Mouse (Mus musculus) cerebellum, adult 11 months (tissue): Measurements from ENCODE around the gene Upp2.
A peak's percentile ranks its signal among the peaks of the same experiment; 100 is the strongest.

Experiments used
- DNase-seq: peaks from one replicate; pipeline ENCODE4 v3.0.0; 2022

Upp2 gene

GRCm38 (mm10) chr2:58552296-58552695 lies 14.8 kb upstream of the Upp2 start:
- no peak for DNase-seq

GRCm38 (mm10) chr2:58557045-58557845 lies 9.9 kb upstream of the Upp2 start:
- no peak for DNase-seq

- no peak for DNase-seq
Observed at GRCm38 (mm10) chr2:58562137-58562536, 5.0 kb upstream of the Upp2 start.

- peak; percentile 51 for DNase-seq
Observed at GRCm38 (mm10) chr2:58565267-58565666, 1.8 kb upstream of the Upp2 start.

DNA sequence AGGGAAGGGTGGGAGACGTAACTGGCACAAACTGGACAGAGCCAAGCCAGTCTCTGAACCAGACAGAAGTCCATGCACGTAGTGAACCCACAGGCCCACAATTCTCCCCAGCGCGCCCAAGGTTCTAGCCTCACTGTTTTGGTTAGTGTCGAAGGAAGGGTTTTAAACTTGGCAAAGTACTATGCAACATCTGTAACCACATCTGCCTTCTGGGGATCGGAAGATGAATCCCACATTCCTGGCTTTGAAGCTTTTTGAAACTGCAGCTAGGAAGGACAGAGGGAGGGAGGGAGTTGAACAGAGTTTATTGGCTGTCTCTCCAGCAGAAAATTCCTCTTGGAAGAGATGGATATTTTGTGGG lies 1.1 kb upstream of the Upp2 start:
- peak; percentile 30 for DNase-seq

DNA sequence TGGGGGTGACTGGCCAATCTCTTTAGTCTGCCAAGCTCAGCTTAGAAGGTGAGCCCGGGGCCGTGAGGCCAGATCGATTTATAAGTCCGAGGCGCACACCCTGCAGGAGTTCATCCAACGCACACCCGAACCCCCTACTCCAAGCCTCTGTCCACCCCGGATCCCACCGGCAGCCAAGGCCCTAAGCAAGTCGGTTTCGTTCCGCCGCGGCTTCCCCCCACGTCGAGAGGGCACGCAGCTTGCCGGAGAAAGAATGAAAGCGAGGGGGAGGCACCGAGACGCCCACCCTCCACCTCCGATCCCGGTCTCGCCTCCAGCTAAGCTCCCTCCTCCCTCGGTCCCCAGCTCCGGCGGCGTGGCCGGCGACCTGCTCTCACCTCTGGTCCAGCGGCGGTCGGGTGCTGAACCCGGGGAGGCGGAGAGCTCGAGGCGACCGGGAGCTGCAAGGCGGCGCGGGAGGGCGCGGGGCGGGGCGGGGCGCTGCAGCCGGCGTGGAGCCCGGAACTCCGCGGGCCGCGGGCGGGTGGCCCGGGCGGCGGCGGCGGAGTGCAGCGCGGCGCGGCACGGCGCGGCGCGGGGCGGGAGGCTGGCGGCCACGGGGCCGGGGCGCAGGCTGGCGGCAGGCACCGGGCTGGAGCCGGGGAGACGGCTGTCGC lies 560 bp upstream of the Upp2 start:
- DNase-seq: peak; percentile 64

GRCm38 (mm10) chr2:58567866-58568719 lies 995 bp downstream of the Upp2 start:
- DNase-seq: peak; percentile 26

DNA sequence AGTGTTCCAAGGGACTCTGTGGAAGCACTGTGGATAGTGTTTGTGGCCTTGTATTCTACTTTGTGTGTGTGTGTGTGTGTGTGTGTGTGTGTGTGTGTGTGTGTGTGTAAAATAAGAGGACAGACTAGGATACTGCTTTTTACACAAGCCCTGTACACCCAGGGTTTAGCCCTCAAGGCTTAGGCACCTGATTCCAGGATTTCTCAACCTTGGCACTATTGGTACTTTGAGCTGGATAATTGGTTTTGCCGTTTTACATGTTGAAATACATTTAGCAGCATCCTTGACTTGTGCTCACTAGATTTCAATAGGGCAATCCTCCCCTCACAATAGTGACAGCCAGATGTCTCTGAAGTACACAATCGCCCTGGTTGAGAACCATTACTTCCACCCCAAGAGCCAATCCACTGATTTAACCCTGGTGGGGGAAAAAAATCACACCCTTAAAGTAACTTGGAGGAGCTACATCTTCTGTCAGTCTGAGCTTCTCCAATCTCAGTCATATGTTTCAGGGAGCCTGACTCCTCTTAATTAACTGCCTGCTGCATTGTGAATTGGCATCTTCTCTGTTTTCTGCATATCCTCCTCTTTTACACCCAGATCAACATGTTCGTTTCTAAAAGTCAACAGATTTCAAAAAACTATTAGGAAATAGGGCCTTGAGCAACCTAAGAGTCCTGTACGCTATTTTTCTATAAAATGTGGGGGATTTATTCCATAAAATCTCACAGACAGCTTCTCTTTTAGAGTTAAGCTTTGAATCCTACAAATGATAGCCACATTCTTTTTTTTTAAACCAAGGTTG lies 1.9 kb downstream of the Upp2 start:
- no peak for DNase-seq

- no peak for DNase-seq
Observed at GRCm38 (mm10) chr2:58574167-58574566, 7.1 kb downstream of the Upp2 start.

DNA sequence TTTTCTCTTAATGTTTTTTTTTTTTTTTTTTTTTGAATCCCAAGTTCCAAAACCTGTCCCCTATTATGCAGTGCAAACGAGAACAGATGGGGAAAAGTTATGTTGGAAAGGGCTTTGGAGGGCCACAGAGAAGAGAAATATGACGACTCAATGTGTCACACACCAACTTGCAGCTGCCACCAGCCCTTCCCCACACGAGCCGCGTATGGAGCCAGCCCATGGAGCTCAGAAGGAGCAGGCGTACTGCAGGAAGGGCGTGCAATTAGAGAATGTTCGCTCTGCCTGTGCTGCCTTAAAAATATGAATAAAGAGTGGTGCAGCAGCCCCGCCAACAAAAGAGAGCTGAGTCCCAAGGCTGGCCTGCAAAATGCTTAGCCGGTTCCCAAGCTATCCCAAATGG lies 19.2 kb downstream of the Upp2 start:
- DNase-seq: no peak

GRCm38 (mm10) chr2:58589637-58590036 lies 22.5 kb downstream of the Upp2 start:
- DNase-seq: no peak

GRCm38 (mm10) chr2:58590055-58590454 lies 23.0 kb downstream of the Upp2 start:
- DNase-seq: no peak

GRCm38 (mm10) chr2:58595350-58595749 lies 28.3 kb downstream of the Upp2 start:
- no peak for DNase-seq

DNA sequence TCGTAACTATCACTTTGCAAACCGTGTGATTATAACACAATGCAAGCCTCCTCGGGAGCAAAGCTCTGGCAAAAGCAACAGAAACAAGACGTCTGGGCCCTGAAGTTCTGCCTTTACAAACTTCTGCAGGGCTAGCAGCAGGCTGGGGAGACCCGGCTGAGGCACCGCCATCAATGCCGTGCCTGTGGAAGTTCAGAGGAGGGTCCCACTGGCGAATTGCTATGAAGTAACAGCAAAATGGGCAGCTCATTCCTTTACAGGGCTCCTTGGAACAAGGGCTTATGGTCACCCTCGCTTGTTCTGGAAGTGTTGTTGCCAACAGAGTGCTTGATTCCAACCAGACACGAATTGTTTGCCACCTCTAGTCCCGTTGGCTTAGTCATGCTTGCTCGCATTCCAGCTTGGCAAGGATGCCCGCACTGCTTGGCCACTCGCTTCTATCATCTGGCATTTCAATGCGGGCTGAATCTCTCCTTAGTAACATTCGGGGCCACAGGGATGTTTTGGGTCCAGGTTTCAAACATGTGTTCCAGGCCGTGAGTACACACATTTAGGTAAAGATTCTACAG lies 29.8 kb downstream of the Upp2 start:
- DNase-seq: peak; percentile 73

GRCm38 (mm10) chr2:58597556-58597955 lies 30.5 kb downstream of the Upp2 start:
- DNase-seq: no peak

DNA sequence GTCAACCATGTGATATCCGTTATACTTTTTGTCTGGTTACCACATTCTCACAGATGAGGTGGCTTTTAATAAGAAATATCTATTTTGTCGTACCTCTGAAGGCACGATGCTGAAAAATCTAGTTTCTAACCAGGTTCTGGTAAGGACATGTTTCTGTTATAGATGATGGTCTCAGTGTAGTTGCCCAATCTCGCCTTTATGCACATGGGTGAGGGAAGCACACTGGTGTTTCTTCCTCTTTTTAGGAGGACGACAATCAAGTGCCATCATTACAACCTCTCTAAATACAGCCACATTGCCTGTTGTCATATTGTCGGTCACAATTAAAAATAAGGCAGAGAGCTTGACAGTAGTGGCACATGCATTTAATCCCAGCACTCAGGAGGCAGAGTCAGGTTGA lies 32.5 kb downstream of the Upp2 start:
- DNase-seq: no peak

GRCm38 (mm10) chr2:58601382-58601781 lies 34.3 kb downstream of the Upp2 start:
- no peak for DNase-seq

DNA sequence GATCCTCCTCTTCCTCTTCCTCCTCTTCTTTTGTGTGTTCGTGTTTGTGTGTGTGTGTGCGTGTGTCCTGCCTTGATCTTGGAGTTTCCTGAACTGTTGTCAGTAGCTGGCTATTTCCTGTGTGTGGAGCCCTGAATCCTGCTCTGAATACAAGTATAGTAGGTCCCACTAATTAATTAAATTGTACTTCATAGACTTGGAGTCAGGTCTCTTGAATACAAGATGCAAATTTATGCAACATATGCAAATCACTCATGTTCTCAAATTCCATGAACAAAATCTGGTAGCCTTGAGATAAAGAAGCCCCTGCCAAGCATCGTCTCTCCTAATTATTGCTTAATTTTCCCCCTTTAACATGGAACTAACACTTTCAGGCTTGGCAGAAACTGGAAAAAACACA lies 36.3 kb downstream of the Upp2 start:
- no peak for DNase-seq

DNA sequence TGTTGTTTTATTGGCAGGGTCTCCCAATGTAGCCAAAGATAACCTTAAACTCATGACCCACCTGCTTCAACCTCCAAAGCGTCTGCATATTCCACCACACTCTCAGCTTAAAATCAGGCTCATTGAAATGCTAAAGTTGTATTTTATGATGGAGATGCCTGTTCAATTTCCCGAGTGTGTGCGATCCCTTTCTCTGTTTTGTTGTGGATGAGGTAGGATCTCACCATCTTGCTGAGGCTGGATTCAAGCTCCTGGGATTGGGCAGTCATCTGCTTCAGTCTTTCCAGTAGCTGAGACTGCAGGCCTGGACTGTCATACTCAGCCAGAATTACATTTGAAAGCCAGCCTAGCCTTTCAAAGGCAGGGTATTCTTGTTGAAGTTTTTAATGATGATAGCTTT lies 37.7 kb downstream of the Upp2 start:
- no peak for DNase-seq

- no peak for DNase-seq
Observed at GRCm38 (mm10) chr2:58613720-58614119, 46.6 kb downstream of the Upp2 start.

GRCm38 (mm10) chr2:58614851-58615250 lies 47.8 kb downstream of the Upp2 start:
- no peak for DNase-seq

- peak; percentile 9 for DNase-seq
Observed at GRCm38 (mm10) chr2:58615766-58616165, 48.7 kb downstream of the Upp2 start.
